Mouse (Mus musculus) c-Kit-positive CD71-positive TER-119-positive erythroid progenitor cells, embryonic 14.5 days (primary cell): ENCODE measurements around the gene Creb3l1.

Source experiments
- DNase-seq: peaks from one replicate; pipeline ENCODE4 v3.0.0-alpha.2; 2013; ENCODE audit warnings: low spot score

Gene Creb3l1

GRCm38 (mm10) chr2:92024274-92024672 is at the start of gene Creb3l1:
TSS of gene Creb3l1 (minus strand) at chr2:92024502.
- DNase-seq: no peak

DNA sequence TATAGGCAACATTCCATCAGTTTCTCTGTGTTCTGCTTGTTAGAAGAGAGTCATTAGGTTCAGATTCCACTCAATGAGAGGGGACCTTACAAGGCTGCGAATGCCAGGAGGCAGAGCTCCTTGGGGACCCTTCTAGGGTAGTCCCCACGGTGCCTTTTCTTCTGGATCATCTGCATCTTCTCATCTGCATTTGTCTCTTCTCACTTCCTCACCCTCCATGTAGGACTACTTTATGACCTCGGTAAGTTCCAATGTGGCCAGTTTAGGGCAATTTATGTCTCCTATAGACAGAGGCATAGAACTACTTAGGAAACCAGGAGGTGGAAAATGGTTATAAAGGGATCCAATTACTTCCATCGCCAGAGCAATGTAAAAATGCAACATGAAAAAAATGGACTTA is 46.8 kb upstream of the Creb3l1 start:
- no peak for DNase-seq

GRCm38 (mm10) chr2:92069630-92070029 is 45.3 kb upstream of the Creb3l1 start:
- no peak for DNase-seq

- no peak for DNase-seq
Observed at GRCm38 (mm10) chr2:92067600-92067999, 43.3 kb upstream of the Creb3l1 start.

DNA sequence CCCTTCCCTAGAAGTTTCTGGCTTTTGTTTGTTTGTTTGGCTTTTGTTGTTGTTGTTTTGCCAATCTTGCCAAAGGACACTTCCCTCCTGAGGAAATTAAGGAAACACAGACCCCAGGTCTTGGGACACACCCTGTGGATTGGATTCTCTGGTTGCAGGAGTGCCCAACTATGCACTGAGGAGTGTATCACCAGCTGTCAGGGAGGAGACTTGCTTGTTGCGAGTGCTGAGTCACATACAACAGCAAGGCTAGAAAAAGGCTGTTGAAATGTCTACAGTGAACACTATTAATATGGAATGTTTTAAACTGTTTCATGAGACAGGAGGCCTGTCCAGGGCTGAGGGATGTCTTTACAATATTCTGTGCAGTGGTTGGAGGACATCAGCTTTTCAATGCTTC is 42.6 kb upstream of the Creb3l1 start:
- no peak for DNase-seq

- DNase-seq: no peak
Observed at GRCm38 (mm10) chr2:92065938-92066337, 41.6 kb upstream of the Creb3l1 start.

DNA sequence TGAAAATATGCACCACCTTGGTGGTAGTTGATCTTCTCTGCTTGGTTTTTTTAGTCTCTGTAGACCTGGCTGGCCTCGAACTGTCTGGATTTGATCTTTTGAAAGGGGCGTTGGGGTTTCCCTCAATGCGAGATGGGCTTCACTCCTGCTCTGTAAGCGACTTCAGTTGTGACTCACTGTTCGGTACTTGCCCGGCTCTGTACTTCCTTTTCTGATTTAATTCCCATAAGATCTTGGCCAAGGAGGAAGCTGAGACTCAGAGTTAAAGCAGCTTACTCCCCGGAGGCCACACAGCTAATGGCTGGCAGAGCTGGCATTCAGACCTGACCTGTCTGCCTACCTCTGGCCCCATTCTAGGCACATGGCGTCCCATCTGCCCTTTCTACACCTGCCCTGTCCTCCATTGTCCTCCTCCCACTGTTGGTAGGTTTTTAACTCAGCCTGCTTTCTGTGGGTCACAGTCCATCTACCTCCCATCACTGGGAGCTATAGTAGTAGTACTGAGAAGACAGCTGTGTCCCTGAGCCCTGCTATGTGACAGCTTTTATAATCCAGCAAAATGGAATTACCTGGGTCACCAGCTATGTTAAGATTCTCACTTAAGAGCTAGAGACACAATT is 41.1 kb upstream of the Creb3l1 start:
- DNase-seq: no peak

GRCm38 (mm10) chr2:92063106-92063505 is 38.8 kb upstream of the Creb3l1 start:
- no peak for DNase-seq

- DNase-seq: no peak
Observed at GRCm38 (mm10) chr2:92061337-92061736, 37.0 kb upstream of the Creb3l1 start.

- no peak for DNase-seq
Observed at GRCm38 (mm10) chr2:92060291-92060690, 36.0 kb upstream of the Creb3l1 start.

GRCm38 (mm10) chr2:92059481-92060220 is 35.3 kb upstream of the Creb3l1 start:
- no peak for DNase-seq

- no peak for DNase-seq
Observed at GRCm38 (mm10) chr2:92058936-92059335, 34.6 kb upstream of the Creb3l1 start.

DNA sequence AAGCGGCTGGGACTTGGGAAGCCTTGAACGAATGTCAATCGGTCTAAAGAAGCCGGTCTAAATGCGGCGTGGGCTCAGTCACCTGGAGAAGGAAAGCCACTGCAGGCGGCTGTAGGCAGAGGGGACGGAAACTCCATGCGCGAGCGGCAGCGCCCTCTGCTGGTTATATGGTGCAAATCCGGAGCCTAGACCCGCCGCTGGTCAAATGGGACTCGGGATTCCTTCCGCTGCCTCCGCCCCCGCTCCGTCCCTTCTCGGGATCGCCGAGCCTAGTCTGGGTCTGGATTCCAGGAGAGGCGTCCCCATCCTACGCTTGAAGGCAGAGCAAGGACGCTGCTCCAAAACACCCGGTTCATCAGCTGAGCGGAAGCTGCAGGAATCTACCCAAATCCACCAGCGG is 34.2 kb upstream of the Creb3l1 start:
- DNase-seq: peak; percentile 65

- DNase-seq: no peak
Observed at GRCm38 (mm10) chr2:92056760-92057159, 32.5 kb upstream of the Creb3l1 start.

- DNase-seq: peak; percentile 52
Observed at GRCm38 (mm10) chr2:92055831-92056236, 31.5 kb upstream of the Creb3l1 start.

GRCm38 (mm10) chr2:92055101-92055813 is 31.0 kb upstream of the Creb3l1 start:
- DNase-seq: peak; percentile 80

- no peak for DNase-seq
Observed at GRCm38 (mm10) chr2:92052754-92053153, 28.5 kb upstream of the Creb3l1 start.

GRCm38 (mm10) chr2:92052188-92052587 is 27.9 kb upstream of the Creb3l1 start:
- no peak for DNase-seq

DNA sequence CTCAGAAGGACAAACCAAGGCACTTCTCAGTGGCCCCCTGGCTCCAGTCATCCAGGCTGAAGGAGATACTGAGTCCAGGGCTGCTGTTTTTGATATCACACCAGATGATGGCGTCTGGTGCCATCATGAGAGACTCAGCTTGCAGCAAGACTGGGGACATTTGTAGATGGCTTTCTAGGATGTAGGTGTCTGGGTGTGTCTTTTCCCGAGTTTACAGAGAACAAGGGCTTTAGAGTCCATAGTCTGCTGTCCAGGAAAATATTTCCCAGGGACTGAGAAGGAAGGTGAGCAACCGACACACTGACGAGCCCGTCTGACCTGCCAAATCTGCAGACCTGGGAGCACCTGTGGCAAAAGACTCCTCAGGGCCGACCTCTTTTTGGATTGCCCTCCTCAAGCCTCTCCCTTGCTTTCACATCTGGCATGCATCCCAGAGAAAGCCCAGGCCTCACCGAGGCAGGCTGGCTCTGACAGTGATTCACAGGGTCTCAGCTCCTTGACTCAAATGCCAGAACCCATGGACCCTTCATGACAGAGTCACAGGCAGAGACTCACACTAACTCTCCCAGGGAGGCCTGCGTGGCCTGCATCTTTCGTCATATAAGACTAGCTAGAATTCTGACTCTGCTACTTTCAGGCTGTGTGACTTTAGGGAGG is 23.9 kb upstream of the Creb3l1 start:
- DNase-seq: no peak

DNA sequence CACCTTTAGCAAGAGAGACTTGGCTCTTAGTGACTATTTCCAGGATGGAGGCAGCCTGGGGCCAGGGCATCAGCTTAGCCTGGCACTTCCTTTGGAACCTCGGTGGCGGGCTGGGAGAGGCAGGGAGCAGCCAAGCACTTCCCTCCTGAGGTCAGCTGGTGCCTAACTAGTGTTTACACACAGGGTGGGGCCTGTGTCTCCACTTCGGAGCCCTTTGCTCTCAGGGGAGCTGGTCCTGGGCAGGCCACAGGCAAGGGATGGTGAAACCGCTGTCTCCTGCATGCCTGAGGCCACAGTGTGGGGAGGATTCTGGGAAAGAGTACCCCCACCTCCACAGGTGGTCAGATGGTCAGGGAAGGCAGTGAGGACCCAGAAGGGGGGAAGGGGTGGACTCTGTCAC is 23.3 kb upstream of the Creb3l1 start:
- DNase-seq: no peak

DNA sequence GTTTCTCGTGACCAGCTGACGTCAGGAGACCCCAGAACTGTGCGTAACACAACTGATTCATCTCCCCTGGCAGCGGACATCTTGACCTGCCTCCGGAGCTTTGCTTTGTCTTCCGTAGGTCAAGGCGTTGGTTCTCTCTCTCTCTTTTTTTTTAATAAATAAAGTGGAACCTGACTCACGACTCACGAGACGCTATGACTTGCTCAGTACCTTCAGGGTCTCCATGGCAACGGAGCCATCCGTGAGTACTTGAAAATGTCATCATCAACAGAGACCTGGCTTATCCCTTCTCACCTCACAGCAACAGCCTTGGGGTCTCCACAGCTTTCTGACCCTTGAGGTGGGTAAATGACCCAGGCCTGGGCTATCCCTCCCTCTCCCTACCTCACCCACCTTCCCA is 19.0 kb upstream of the Creb3l1 start:
- no peak for DNase-seq

DNA sequence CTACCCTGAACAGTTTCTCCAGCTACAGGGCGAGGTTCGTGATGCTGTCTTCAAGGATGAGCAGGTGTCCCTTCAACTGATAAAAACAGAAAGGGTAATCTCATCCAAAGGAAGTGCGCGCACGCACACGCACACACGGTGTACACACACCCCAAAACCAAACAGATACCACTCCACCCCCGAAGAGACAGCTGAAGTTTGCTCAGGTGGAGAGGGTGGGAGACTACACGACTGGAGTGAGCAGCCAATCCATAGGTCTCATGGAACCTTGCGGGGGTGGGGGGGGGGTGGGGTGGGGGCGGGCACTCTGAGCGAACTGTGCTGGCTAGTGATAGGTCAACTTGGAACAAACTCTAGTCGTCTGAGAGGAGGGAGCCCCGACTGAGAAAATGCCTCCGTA is 17.2 kb upstream of the Creb3l1 start:
- DNase-seq: no peak

DNA sequence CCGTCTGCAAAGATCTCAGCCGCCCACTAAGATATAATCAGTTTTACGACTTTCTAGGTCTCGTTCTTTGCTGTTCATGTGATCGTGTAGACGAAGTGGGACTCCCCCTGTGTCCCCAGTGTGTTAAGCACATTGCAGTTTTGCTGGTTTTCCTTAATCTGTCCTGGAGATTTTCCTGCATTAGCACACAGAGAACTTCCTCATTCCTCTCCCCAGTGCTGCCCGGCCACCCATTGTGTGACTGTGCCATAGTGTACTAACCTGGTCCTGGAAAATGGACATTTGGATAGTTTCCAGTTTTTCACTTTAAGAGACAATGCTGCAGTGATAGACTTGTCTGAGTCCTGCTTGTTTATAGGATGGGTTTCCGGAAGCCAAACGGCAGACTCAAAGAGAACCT is 10.0 kb upstream of the Creb3l1 start:
- no peak for DNase-seq
